Mouse (Mus musculus): ENCODE results near the gene Tgfb1. TPM values are rescaled to one million over a fixed set of nuclear protein-coding genes. Genes with fewer than 3 reads are reported as not detected.

The Tgfb1 gene
- polyA plus RNA-seq, 2 experiments: 3.6 to 16.8 TPM

GRCm38 (mm10) chr7:25710519-25711130, 23.8 kb downstream of the Tgfb1 start:
- Histone ChIP-seq H3K27ac (replicated peaks; ENCODE audit: low read depth, low read length) (no peak overlapping the region), H3K9ac (ENCODE audit: low read depth, low read length, severe bottlenecking) (peak overlapping the region; percentile 34; the same call in 1 of the 2 replicates), H3K4me3 (replicated peaks; ENCODE audit: low read length) (no peak overlapping the region), H3K4me2 (replicated peaks; ENCODE audit: low read depth, low read length, severe bottlenecking) (peak overlapping the region; percentile 25; the same call in 1 of the 2 replicates), H3K9me3 (ENCODE audit: control insufficient read depth, low read length) (no peaks in the 10 kb centered on the region), H3K4me1 (ENCODE audit: control insufficient read depth, insufficient read depth, low read length) (peaks cover 23% of the 10 kb centered on the region), H3K36me3 (ENCODE audit: control insufficient read depth, insufficient read depth, low read length) (peaks cover 38% of the 10 kb centered on the region), H3K27me3 (ENCODE audit: control insufficient read depth, insufficient read depth, low read length) (no peaks in the 10 kb centered on the region)
- DNase-seq (ENCODE audit: low spot score) (no peak), ATAC-seq (ENCODE audit: low FRiP score, low read depth) (0 out of 2 replicates have a peak, but pooled peaks have one; percentile 5)
- 4% methylated on average over 7 of the region's 7 CpGs for WGBS
- TF ChIP-seq POLR2A (IDR thresholded peaks at IDR 0.05; ENCODE audit: borderline replicate concordance, extremely low read depth, insufficient read depth, insufficient read length): no peak

GRCm38 (mm10) chr7:25711165-25711564, 24.4 kb downstream of the Tgfb1 start:
- no peak for TF ChIP-seq POLR2A (IDR thresholded peaks at IDR 0.05; ENCODE audit: borderline replicate concordance, extremely low read depth, insufficient read depth, insufficient read length)
- H3K4me2 ChIP-seq (replicated peaks; ENCODE audit: low read depth, low read length, severe bottlenecking): no peak overlapping the region
- H3K27ac ChIP-seq (replicated peaks; ENCODE audit: low read depth, low read length): no peak overlapping the region
- H3K4me3 ChIP-seq (replicated peaks; ENCODE audit: low read length): no peak overlapping the region
- no peaks in the 10 kb centered on the region for H3K9me3 ChIP-seq (ENCODE audit: control insufficient read depth, low read length)
- ATAC-seq (ENCODE audit: low FRiP score, low read depth): no peak
- peaks cover 43% of the 10 kb centered on the region for H3K36me3 ChIP-seq (ENCODE audit: control insufficient read depth, insufficient read depth, low read length)
- 51% methylated on average over 5 of the region's 5 CpGs for WGBS
- DNase-seq (ENCODE audit: low spot score): no peak
- H3K9ac ChIP-seq (ENCODE audit: low read depth, low read length, severe bottlenecking): 0 out of 2 replicates have a peak overlapping the region, but pooled peaks have one; percentile 34
- peaks cover 23% of the 10 kb centered on the region for H3K4me1 ChIP-seq (ENCODE audit: control insufficient read depth, insufficient read depth, low read length)
- H3K27me3 ChIP-seq (ENCODE audit: control insufficient read depth, insufficient read depth, low read length): no peaks in the 10 kb centered on the region

GRCm38 (mm10) chr7:25711731-25712197, 25.0 kb downstream of the Tgfb1 start:
- Histone ChIP-seq H3K4me1 (ENCODE audit: control insufficient read depth, insufficient read depth, low read length) (peaks cover 23% of the 10 kb centered on the region), H3K4me2 (replicated peaks; ENCODE audit: low read depth, low read length, severe bottlenecking) (no peak overlapping the region), H3K9ac (ENCODE audit: low read depth, low read length, severe bottlenecking) (0 out of 2 replicates have a peak overlapping the region, but pooled peaks have one; percentile 25), H3K36me3 (ENCODE audit: control insufficient read depth, insufficient read depth, low read length) (peaks cover 49% of the 10 kb centered on the region), H3K9me3 (ENCODE audit: control insufficient read depth, low read length) (no peaks in the 10 kb centered on the region), H3K27ac (replicated peaks; ENCODE audit: low read depth, low read length) (no peak overlapping the region), H3K4me3 (replicated peaks; ENCODE audit: low read length) (no peak overlapping the region), H3K27me3 (ENCODE audit: control insufficient read depth, insufficient read depth, low read length) (no peaks in the 10 kb centered on the region)
- WGBS: 16% methylated on average over 7 of the region's 7 CpGs
- TF ChIP-seq POLR2A (IDR thresholded peaks at IDR 0.05; ENCODE audit: borderline replicate concordance, extremely low read depth, insufficient read depth, insufficient read length): no peak
- ATAC-seq (ENCODE audit: low FRiP score, low read depth) (0 out of 2 replicates have a peak, but pooled peaks have one; percentile 16), DNase-seq (ENCODE audit: low spot score) (no peak)

- TF ChIP-seq POLR2A (IDR thresholded peaks at IDR 0.05; ENCODE audit: borderline replicate concordance, extremely low read depth, insufficient read depth, insufficient read length): no peak
- Histone ChIP-seq H3K36me3 (ENCODE audit: control insufficient read depth, insufficient read depth, low read length) (peaks cover 49% of the 10 kb centered on the region), H3K9me3 (ENCODE audit: control insufficient read depth, low read length) (no peaks in the 10 kb centered on the region), H3K27me3 (ENCODE audit: control insufficient read depth, insufficient read depth, low read length) (no peaks in the 10 kb centered on the region), H3K4me1 (ENCODE audit: control insufficient read depth, insufficient read depth, low read length) (peaks cover 25% of the 10 kb centered on the region), H3K4me2 (replicated peaks; ENCODE audit: low read depth, low read length, severe bottlenecking) (no peak overlapping the region), H3K4me3 (replicated peaks; ENCODE audit: low read length) (no peak overlapping the region), H3K9ac (ENCODE audit: low read depth, low read length, severe bottlenecking) (no peak overlapping the region), H3K27ac (replicated peaks; ENCODE audit: low read depth, low read length) (no peak overlapping the region)
- DNase-seq (ENCODE audit: low spot score): no peak
- no peak for ATAC-seq (ENCODE audit: low FRiP score, low read depth)
- WGBS: 89% methylated on average over 9 of the region's 9 CpGs
These were observed 26.0 kb downstream of the Tgfb1 start for GRCm38 (mm10) chr7:25712801-25713200.

GRCm38 (mm10) chr7:25714581-25714980, 27.8 kb downstream of the Tgfb1 start:
- Histone ChIP-seq H3K9me3 (ENCODE audit: control insufficient read depth, low read length) (no peaks in the 10 kb centered on the region), H3K4me2 (replicated peaks; ENCODE audit: low read depth, low read length, severe bottlenecking) (no peak overlapping the region), H3K9ac (ENCODE audit: low read depth, low read length, severe bottlenecking) (no peak overlapping the region), H3K4me3 (replicated peaks; ENCODE audit: low read length) (no peak overlapping the region), H3K36me3 (ENCODE audit: control insufficient read depth, insufficient read depth, low read length) (peaks cover 49% of the 10 kb centered on the region), H3K27me3 (ENCODE audit: control insufficient read depth, insufficient read depth, low read length) (no peaks in the 10 kb centered on the region), H3K27ac (replicated peaks; ENCODE audit: low read depth, low read length) (no peak overlapping the region), H3K4me1 (ENCODE audit: control insufficient read depth, insufficient read depth, low read length) (peaks cover 32% of the 10 kb centered on the region)
- ATAC-seq (ENCODE audit: low FRiP score, low read depth): no peak
- DNase-seq (ENCODE audit: low spot score): no peak
- no peak for TF ChIP-seq POLR2A (IDR thresholded peaks at IDR 0.05; ENCODE audit: borderline replicate concordance, extremely low read depth, insufficient read depth, insufficient read length)
- 95% methylated on average over 8 of the region's 8 CpGs for WGBS
